8 mouse cellular contexts compared by ENCODE assay signal in the genomic region with DNA sequence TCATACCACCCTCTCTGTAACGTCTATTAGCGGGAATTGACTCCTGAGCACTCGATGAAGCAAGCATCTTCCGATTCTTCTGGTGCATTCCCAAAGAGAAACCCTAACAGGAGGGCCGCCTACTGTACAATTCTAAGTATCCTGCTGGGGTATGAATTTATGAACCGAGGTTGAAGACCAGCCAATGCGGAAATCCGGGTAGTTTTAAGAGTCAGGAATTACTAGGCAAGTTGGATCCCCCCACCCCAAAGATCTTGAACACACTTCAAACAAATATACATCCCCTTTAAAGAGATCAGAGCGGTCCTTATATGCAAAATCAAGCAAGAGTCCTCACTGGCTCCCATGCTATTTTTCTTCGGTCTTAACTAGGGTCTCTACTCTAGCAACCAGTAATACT. TPM values are rescaled to one million over a fixed set of nuclear protein-coding genes. Genes with fewer than 3 reads are reported as not detected.
DNase-seq lines count a peak whose midpoint lies in the region; ATAC-seq and TF ChIP-seq lines count a peak whose summit lies in the region.

No protein-coding gene starts in this region.

- no peak overlapping the region for H3K27ac ChIP-seq in ES-Bruce4 (ENCODE audit: insufficient read depth, low read length)
- H3K27ac ChIP-seq in heart, adult 2 months: peak overlapping the region; percentile 91
- peak overlapping the region; percentile 89 for H3K27ac ChIP-seq in kidney, adult 2 months (ENCODE audit: insufficient read depth, low read depth, low read length)
- H3K27ac ChIP-seq in lung, embryonic 16.5 days (ENCODE audit: low read length): peak overlapping the region; percentile 100

- no peak for TF ChIP-seq EP300 in ES-Bruce4 (IDR thresholded peaks at IDR 0.05; ENCODE audit: insufficient read depth, low read depth, low read length)
- TF ChIP-seq EP300 in heart, adult 2 months (IDR thresholded peaks at IDR 0.05; ENCODE audit: insufficient read depth, low read depth, low read length): no peak

- 0 out of 2 replicates have a peak, but pooled peaks cover 2% of the 10 kb centered on the region for H3K79me2 ChIP-seq in heart, adult 2 months (replicated peaks; ENCODE audit: control insufficient read depth, insufficient read depth, low read length)

- no peak for TF ChIP-seq CTCF in ES-Bruce4 (IDR thresholded peaks at IDR 0.05; ENCODE audit: low read depth, low read length)
- TF ChIP-seq CTCF in heart, adult 2 months (IDR thresholded peaks at IDR 0.05): no peak
- TF ChIP-seq CTCF in kidney, adult 2 months (conservative IDR thresholded peaks at IDR 0.05; ENCODE audit: insufficient read depth, insufficient read length, low read depth, low read length): no peak

- under 1% methylated on average over 10 of the region's 10 CpGs for WGBS in heart, adult 2 months
- under 1% methylated on average over 10 of the region's 10 CpGs for WGBS in kidney, adult 2 months
- under 1% methylated on average over 10 of the region's 10 CpGs for WGBS in lung, embryonic 16.5 days

- H3K4me3 ChIP-seq in erythroblast, embryonic 14.5 days (replicated peaks): peak overlapping the region; percentile 100
- peak overlapping the region; percentile 85 for H3K4me3 ChIP-seq in ES-Bruce4 (ENCODE audit: low read depth, low read length)
- peak overlapping the region; percentile 71 for H3K4me3 ChIP-seq in heart, adult 2 months
- H3K4me3 ChIP-seq in kidney, adult 2 months (ENCODE audit: insufficient read depth, low read depth, low read length): peak overlapping the region; percentile 98
- peak overlapping the region; percentile 97 for H3K4me3 ChIP-seq in lung, embryonic 16.5 days (ENCODE audit: low read length)

- H3K36me3 ChIP-seq in erythroblast, embryonic 14.5 days (ENCODE audit: control insufficient read depth): peaks cover 24% of the 10 kb centered on the region
- H3K36me3 ChIP-seq in ES-Bruce4 (ENCODE audit: control insufficient read depth, insufficient read depth, low read length, poor library complexity, severe bottlenecking): peaks cover 13% of the 10 kb centered on the region
- H3K36me3 ChIP-seq in heart, adult 2 months (ENCODE audit: control insufficient read depth, insufficient read depth, low read length): peaks cover 27% of the 10 kb centered on the region
- no peaks in the 10 kb centered on the region for H3K36me3 ChIP-seq in kidney, adult 2 months (ENCODE audit: control insufficient read depth, insufficient read depth, low read length)
- no peaks in the 10 kb centered on the region for H3K36me3 ChIP-seq in lung, embryonic 16.5 days (ENCODE audit: control insufficient read depth, insufficient read depth, low read length)

- peaks cover 50% of the 10 kb centered on the region for H3K4me1 ChIP-seq in erythroblast, embryonic 14.5 days (ENCODE audit: control insufficient read depth)
- H3K4me1 ChIP-seq in ES-Bruce4 (ENCODE audit: control insufficient read depth, insufficient read depth, low read length): no peaks in the 10 kb centered on the region
- peaks cover 7% of the 10 kb centered on the region for H3K4me1 ChIP-seq in heart, adult 2 months (ENCODE audit: control insufficient read depth, insufficient read depth, low read length)
- H3K4me1 ChIP-seq in kidney, adult 2 months (ENCODE audit: control insufficient read depth, insufficient read depth, low read length): peaks cover 19% of the 10 kb centered on the region
- peaks cover 10% of the 10 kb centered on the region; the same call in 1 of the 2 replicates for H3K4me1 ChIP-seq in lung, embryonic 16.5 days (replicated peaks; ENCODE audit: control insufficient read depth, insufficient read depth, low read length)

- intact Hi-C loops in heart, adult 2 months (cut with DNase I): loop anchor here (10.0 kb wide), 1 partner anchor 125 kb away; a partner anchor contains a TSS

- H3K4me2 ChIP-seq in lung, embryonic 16.5 days (ENCODE audit: low read depth, low read length): peak overlapping the region; percentile 93

- ATAC-seq in erythroblast, adult 5-6 weeks (replicated peaks; ENCODE audit: low FRiP score, poor library complexity, severe bottlenecking): no peak
- no peak for ATAC-seq in lung, embryonic 16.5 days (ENCODE audit: low read depth)

- DNase-seq in cerebellum, postnatal 14 days: peak; percentile 40
- peak; percentile 23 to 25 for DNase-seq in heart, adult 2 months
- DNase-seq in kidney, adult 2 months: peak; percentile 67
- peak; percentile 7 for DNase-seq in right cerebral cortex, postnatal 25 days

- TF ChIP-seq POLR2A in ES-Bruce4 (IDR thresholded peaks at IDR 0.05; ENCODE audit: insufficient read depth, low read length): no peak
- TF ChIP-seq POLR2A in heart, adult 2 months (IDR thresholded peaks at IDR 0.05; ENCODE audit: insufficient read depth, low read depth, low read length): no peak
- no peak for TF ChIP-seq POLR2A in kidney, adult 2 months (IDR thresholded peaks at IDR 0.05; ENCODE audit: low read depth, low read length)

- H3K27me3 ChIP-seq in erythroblast, embryonic 14.5 days (ENCODE audit: control insufficient read depth): peaks cover 6% of the 10 kb centered on the region
- no peaks in the 10 kb centered on the region for H3K27me3 ChIP-seq in ES-Bruce4 (ENCODE audit: control insufficient read depth, insufficient read depth, low read length, poor library complexity, severe bottlenecking)
- no peaks in the 10 kb centered on the region for H3K27me3 ChIP-seq in heart, adult 2 months (ENCODE audit: control insufficient read depth, insufficient read depth, low read length)
- no peaks in the 10 kb centered on the region for H3K27me3 ChIP-seq in kidney, adult 2 months (replicated peaks; ENCODE audit: control insufficient read depth, insufficient read depth, low read length)
- H3K27me3 ChIP-seq in lung, embryonic 16.5 days (ENCODE audit: control insufficient read depth, insufficient read depth, low read depth, low read length): no peaks in the 10 kb centered on the region

- no peaks in the 10 kb centered on the region for H3K9me3 ChIP-seq in erythroblast, embryonic 14.5 days (ENCODE audit: control insufficient read depth, low read length)
- H3K9me3 ChIP-seq in ES-Bruce4 (replicated peaks; ENCODE audit: control insufficient read depth, insufficient read depth, low read length, poor library complexity, severe bottlenecking): no peaks in the 10 kb centered on the region
- no peaks in the 10 kb centered on the region for H3K9me3 ChIP-seq in lung, embryonic 16.5 days (ENCODE audit: control insufficient read depth, low read length)

- H3K9ac ChIP-seq in ES-Bruce4 (ENCODE audit: low read depth, poor library complexity, severe bottlenecking): peak overlapping the region; percentile 91
- peak overlapping the region; percentile 94 for H3K9ac ChIP-seq in heart, adult 2 months (ENCODE audit: low read depth, low read length)
- peak overlapping the region; percentile 99 for H3K9ac ChIP-seq in lung, embryonic 16.5 days (ENCODE audit: low read length)

RNA-seq across cellular contexts. Expression of a gene that starts 0.9 kb away (rescaled TPM):
- polyA plus RNA-seq in erythroblast, embryonic 14.5 days (2012): 0.41 and 0.66 TPM in 2 replicates
- total RNA-seq in erythroblast, adult 5-6 weeks (2015; ENCODE audit: low replicate concordance): 54.2 and 78.2 TPM in 2 replicates
- total RNA-seq in erythroblast, adult 5-6 weeks (2017; ENCODE audit: low replicate concordance): 52.7 and 55.0 TPM in 2 replicates
- polyA plus RNA-seq in ES-Bruce4 (2011; ENCODE audit: insufficient read depth, insufficient read length, low read depth, missing spikeins): 354 and 366 TPM in 2 replicates
- 10 to 100 TPM; 71.7 to 72.0 TPM for total RNA-seq in heart, adult 2 months (2021)
- polyA plus RNA-seq in heart, adult 2 months (2012; rRNA removed): 20.0 and 24.3 TPM in 2 replicates
- 23.5 and 26.7 TPM in 2 replicates for polyA plus RNA-seq in kidney, adult 2 months (2012; rRNA removed)
- polyA plus RNA-seq in lung, embryonic 16.5 days (2015; fragmentation: Nextera tagmentation; extraction: Ambion mirVana): 147 TPM in 2 replicates

Comparison
In these comparisons a context has a peak if more than half of its experiments do, and no peak if none do; other contexts are left out.
1. DNase-seq: peak in every context shown above with its lines; median percentile 67 in kidney, adult 2 months; 40 in cerebellum, postnatal 14 days; 24 in heart, adult 2 months; 7 in right cerebral cortex, postnatal 25 days.
2. RNA of a gene that starts 0.9 kb away (polyA plus RNA-seq): 354 to 366 TPM in ES-Bruce4, 147 TPM in lung, embryonic 16.5 days, 23.5 to 26.7 TPM in kidney, adult 2 months and 20.0 to 24.3 TPM in heart, adult 2 months; 0.41 to 0.66 TPM in erythroblast, embryonic 14.5 days; every median in the first group is over 10 times any median in the second.
3. Peak in every context shown above with its lines, with median percentiles within 50 percentile points of each other: H3K4me3 ChIP-seq and H3K9ac ChIP-seq.